Mouse (Mus musculus) testis, adult 2 months (tissue): Measurements from ENCODE around the gene Tnf.

Experiments used
- CTCF ChIP-seq: fragments of 200-500 bp; IDR thresholded peaks from 2 replicates; pipeline ENCODE4 v1.5.1; 2012; ENCODE audit warnings: low read depth, mild to moderate bottlenecking, inconsistent platforms, low read length, moderate library complexity; ENCODE audit not compliant: control insufficient read depth, insufficient read depth, insufficient replicate concordance
- POLR2A ChIP-seq: fragments of 200-500 bp; IDR thresholded peaks from 2 replicates; pipeline ENCODE4 v1.6.1; 2012; ENCODE audit warnings: low read depth, mild to moderate bottlenecking, inconsistent platforms, low read length, moderate library complexity; ENCODE audit not compliant: control insufficient read depth

DNA sequence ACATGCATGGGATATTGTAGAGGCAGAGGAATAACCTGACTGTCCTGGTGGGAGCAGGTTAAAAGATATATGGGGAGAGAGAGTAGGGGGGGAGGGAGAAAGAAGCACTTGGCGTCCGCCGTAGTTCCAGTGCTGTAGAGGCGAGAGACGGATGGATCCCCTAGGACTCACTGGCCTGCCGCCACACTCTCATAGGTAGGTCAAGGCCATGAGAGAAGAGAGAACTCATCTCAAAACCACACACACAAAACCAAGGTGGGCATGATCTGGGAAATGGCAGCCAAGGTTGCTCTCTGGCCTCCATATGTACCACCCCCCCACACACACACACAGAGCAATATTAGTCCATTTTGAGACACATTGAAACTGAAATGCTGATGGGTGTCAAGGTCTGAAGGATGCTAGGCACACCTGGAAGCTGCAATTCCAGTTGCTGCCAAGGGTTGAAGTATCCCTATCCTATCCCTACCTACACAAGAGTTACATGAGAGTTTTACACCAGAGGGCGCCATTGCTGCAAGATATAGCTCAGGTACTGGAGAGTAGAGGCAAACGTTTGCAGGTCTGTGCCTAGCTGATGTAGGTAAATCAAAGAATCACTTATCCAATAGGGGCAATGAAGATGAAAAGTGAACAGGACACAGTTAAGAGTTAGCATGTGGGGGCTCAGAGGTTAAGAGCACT is 35.3 kb downstream of the Tnf start:
- TF ChIP-seq CTCF (no peak), POLR2A (no peak)
